Mouse (Mus musculus) small intestine, adult 2 months (tissue): ENCODE data around the gene Nup188. TPM values are rescaled to one million over a fixed set of nuclear protein-coding genes. Genes with fewer than 3 reads are reported as not detected.

Source experiments
- H3K27ac ChIP-seq: fragments of 200-500 bp; 2 replicates; pipeline ENCODE4 v1.5.1; 2012; ENCODE audit warnings: low read depth, low read length, control low read depth, inconsistent platforms; ENCODE audit not compliant: insufficient read depth
- H3K27me3 ChIP-seq: fragments of 200-500 bp; 2 replicates; pipeline ENCODE4 v1.6.1; 2012; ENCODE audit warnings: mild to moderate bottlenecking, moderate library complexity, low read length, inconsistent platforms; ENCODE audit not compliant: control insufficient read depth, insufficient read depth
- H3K36me3 ChIP-seq: fragments of 200-500 bp; 2 replicates; pipeline ENCODE4 v1.6.1; 2012; ENCODE audit warnings: mild to moderate bottlenecking, low read length, control low read depth, inconsistent platforms; ENCODE audit not compliant: control insufficient read depth, insufficient read depth
- H3K4me1 ChIP-seq: fragments of 200-500 bp; 2 replicates; pipeline ENCODE4 v1.6.1; 2012; ENCODE audit warnings: low read length, inconsistent platforms, mixed read lengths; ENCODE audit not compliant: control insufficient read depth, insufficient read depth, insufficient read length
- H3K4me3 ChIP-seq: fragments of 200-500 bp; 2 replicates; pipeline ENCODE4 v1.5.1; 2012; ENCODE audit warnings: low read depth, mild to moderate bottlenecking, control low read depth, inconsistent platforms, low read length, moderate library complexity
- CTCF ChIP-seq: fragments of 200-500 bp; IDR thresholded peaks from 2 replicates; pipeline ENCODE4 v1.5.1; 2012; ENCODE audit warnings: low read depth, mild to moderate bottlenecking, control low read depth, inconsistent platforms, low read length, moderate library complexity, mixed read lengths; ENCODE audit not compliant: insufficient replicate concordance, insufficient read length; ENCODE audit errors: extremely low read depth
- POLR2A ChIP-seq: fragments of 200-500 bp; IDR thresholded peaks from 2 replicates; pipeline ENCODE4 v1.6.1; 2012; ENCODE audit warnings: low read depth, mild to moderate bottlenecking, control low read depth, inconsistent platforms, low read length, moderate library complexity
- WGBS: fragments of 180-500 bp; shearing (Covaris S2); methylation state at CpG from one replicate; pipeline ENCODE4 v1.1.7; 2018; 5-methylcytosine and 5-hydroxymethylcytosine counted together
- polyA plus RNA-seq: library from polyadenylated mRNA; depleted of rRNA; stranded (reverse); fragments of >200 nt; gene quantifications from 2 replicates; pipeline ENCODE4 v1.2.3, GENCODE M21; 2012

Gene Nup188
- polyA plus RNA-seq, 1 experiment: 21.4 TPM

- TF ChIP-seq POLR2A: no peak
- no peak for TF ChIP-seq CTCF
- WGBS: 59% methylated on average over 2 of the region's 2 CpGs
Measured at GRCm38 (mm10) chr2:30240267-30240666, 45.9 kb upstream of the Nup188 start, which contains the start of gene Gm28035. Gene Gm28035, plus strand, starts transcription at chr2:30240567.

GRCm38 (mm10) chr2:30242509-30242908, 43.7 kb upstream of the Nup188 start:
- peak overlapping the region; percentile 71 for H3K27ac ChIP-seq
- H3K4me3 ChIP-seq: no peak overlapping the region
- no peak for TF ChIP-seq POLR2A
- TF ChIP-seq CTCF: no peak
- no peaks in the 10 kb centered on the region for H3K27me3 ChIP-seq
- WGBS: 60% methylated on average over 4 of the region's 4 CpGs
- H3K4me1 ChIP-seq: peaks cover 33% of the 10 kb centered on the region
- H3K36me3 ChIP-seq: peaks cover 25% of the 10 kb centered on the region

More at GRCm38 (mm10) chr2:30240267-30240666, 45.9 kb upstream of the Nup188 start, which contains the start of gene Gm28035:
- Histone ChIP-seq H3K36me3 (peaks cover 24% of the 10 kb centered on the region), H3K4me1 (peaks cover 28% of the 10 kb centered on the region), H3K4me3 (0 out of 2 replicates have a peak within 1 kb of the TSS, but pooled peaks have one; percentile 10), H3K27me3 (no peaks in the 10 kb centered on the region), H3K27ac (peak within 1 kb of the TSS; percentile 91)

GRCm38 (mm10) chr2:30243391-30243790, 42.8 kb upstream of the Nup188 start:
- WGBS: 90% methylated on average over 4 of the region's 4 CpGs
- peaks cover 35% of the 10 kb centered on the region for H3K4me1 ChIP-seq
- H3K27me3 ChIP-seq: no peaks in the 10 kb centered on the region
- peaks cover 27% of the 10 kb centered on the region for H3K36me3 ChIP-seq
- TF ChIP-seq CTCF (no peak), POLR2A (no peak)
- no peak overlapping the region for H3K4me3 ChIP-seq
- peak overlapping the region; percentile 6; the same call in 1 of the 2 replicates for H3K27ac ChIP-seq

- whole genome bisulfite sequencing: 28% methylated on average over 7 of the region's 7 CpGs
- H3K27me3 ChIP-seq: no peaks in the 10 kb centered on the region
- peak overlapping the region; percentile 57 for H3K27ac ChIP-seq
- H3K36me3 ChIP-seq: peaks cover 33% of the 10 kb centered on the region
- TF ChIP-seq POLR2A (no peak), CTCF (no peak)
- H3K4me1 ChIP-seq: peaks cover 34% of the 10 kb centered on the region
- H3K4me3 ChIP-seq: no peak overlapping the region
Measured at GRCm38 (mm10) chr2:30244595-30245178, 41.5 kb upstream of the Nup188 start.

- peaks cover 43% of the 10 kb centered on the region for H3K4me1 ChIP-seq
- H3K27me3 ChIP-seq: no peaks in the 10 kb centered on the region
- peaks cover 18% of the 10 kb centered on the region for H3K36me3 ChIP-seq
- 94% methylated on average over 5 of the region's 5 CpGs for WGBS
- no peak overlapping the region for H3K27ac ChIP-seq
- no peak overlapping the region for H3K4me3 ChIP-seq
- TF ChIP-seq CTCF: no peak
- no peak for TF ChIP-seq POLR2A
Measured at GRCm38 (mm10) chr2:30247036-30247435, 39.2 kb upstream of the Nup188 start.

GRCm38 (mm10) chr2:30247681-30248080, 38.5 kb upstream of the Nup188 start:
- no peaks in the 10 kb centered on the region for H3K27me3 ChIP-seq
- H3K4me3 ChIP-seq: no peak overlapping the region
- 65% methylated on average over 4 of the region's 4 CpGs for WGBS
- H3K4me1 ChIP-seq: peaks cover 48% of the 10 kb centered on the region
- no peak overlapping the region for H3K27ac ChIP-seq
- TF ChIP-seq CTCF: no peak
- no peak for TF ChIP-seq POLR2A
- H3K36me3 ChIP-seq: peaks cover 16% of the 10 kb centered on the region

- TF ChIP-seq POLR2A (no peak), CTCF (0 out of 2 replicates have a peak, but pooled peaks have one; percentile 13)
- Histone ChIP-seq H3K36me3 (peaks cover 10% of the 10 kb centered on the region), H3K4me3 (no peak overlapping the region), H3K27me3 (no peaks in the 10 kb centered on the region), H3K27ac (no peak overlapping the region), H3K4me1 (peaks cover 42% of the 10 kb centered on the region)
- 92% methylated on average over 3 of the region's 3 CpGs for WGBS
Measured at GRCm38 (mm10) chr2:30249182-30249581, 37.0 kb upstream of the Nup188 start.
